Mouse (Mus musculus) hindbrain, embryonic 16.5 days (tissue): ENCODE data around the gene Rpp30. TPM values are rescaled to one million over a fixed set of nuclear protein-coding genes. Genes with fewer than 3 reads are reported as not detected.

Source experiments
- ATAC-seq: fragments of 200-750 bp; cut with Nextera tagmentation; 2 replicates; pipeline ENCODE4 v1.8.0; 2017; ENCODE audit warnings: moderate TSS enrichment, moderate library complexity
- H3K27ac ChIP-seq: fragments of 300-500 bp; sonication (generic); 2 replicates; pipeline ENCODE4 v1.5.1; 2014; ENCODE audit warnings: low read depth, mild to moderate bottlenecking, control low read depth, low read length, moderate library complexity
- H3K27me3 ChIP-seq: fragments of 300-500 bp; sonication (generic); replicated peaks from 2 replicates; pipeline ENCODE4 v1.6.1; 2014; ENCODE audit warnings: low read length; ENCODE audit not compliant: control insufficient read depth, insufficient read depth
- H3K36me3 ChIP-seq: fragments of 300-500 bp; sonication (generic); 2 replicates; pipeline ENCODE4 v1.6.1; 2014; ENCODE audit warnings: mild to moderate bottlenecking, low read length, moderate library complexity, mixed read lengths; ENCODE audit not compliant: control insufficient read depth, insufficient read depth
- H3K4me1 ChIP-seq: fragments of 300-500 bp; sonication (generic); 2 replicates; pipeline ENCODE4 v1.6.1; 2014; ENCODE audit warnings: low read depth, low read length; ENCODE audit not compliant: control insufficient read depth, insufficient read depth
- H3K4me2 ChIP-seq: fragments of 300-500 bp; sonication (generic); 2 replicates; pipeline ENCODE4 v1.6.1; 2014; ENCODE audit warnings: mild to moderate bottlenecking, low read length, control low read depth, moderate library complexity
- H3K4me3 ChIP-seq: fragments of 300-500 bp; sonication (generic); 2 replicates; pipeline ENCODE4 v1.5.1; 2014; ENCODE audit warnings: mild to moderate bottlenecking, low read length, control low read depth, moderate library complexity
- H3K9ac ChIP-seq: fragments of 300-500 bp; sonication (generic); 2 replicates; pipeline ENCODE4 v1.6.1; 2014; ENCODE audit warnings: low read depth, mild to moderate bottlenecking, control low read depth, low read length, moderate library complexity
- H3K9me3 ChIP-seq: fragments of 300-500 bp; sonication (generic); 2 replicates; pipeline ENCODE4 v1.6.1; 2014; ENCODE audit warnings: mild to moderate bottlenecking, low read length, moderate library complexity; ENCODE audit not compliant: control insufficient read depth
- WGBS: fragments of 180-500 bp; shearing (Covaris S2); extraction: QIAGEN DNeasy Blood & Tissue Kit; methylation state at CpG from one replicate; pipeline ENCODE4 v1.1.7; 2014; 5-methylcytosine and 5-hydroxymethylcytosine counted together
- polyA plus RNA-seq: library from polyadenylated mRNA; unstranded; fragments of >200 nt; fragmentation: Nextera tagmentation; extraction: Ambion mirVana; gene quantifications from 2 replicates; pipeline ENCODE4 v1.2.1, GENCODE M21; 2015

Rpp30 gene
- 63.7 and 64.2 TPM in 2 replicates for polyA plus RNA-seq

DNA sequence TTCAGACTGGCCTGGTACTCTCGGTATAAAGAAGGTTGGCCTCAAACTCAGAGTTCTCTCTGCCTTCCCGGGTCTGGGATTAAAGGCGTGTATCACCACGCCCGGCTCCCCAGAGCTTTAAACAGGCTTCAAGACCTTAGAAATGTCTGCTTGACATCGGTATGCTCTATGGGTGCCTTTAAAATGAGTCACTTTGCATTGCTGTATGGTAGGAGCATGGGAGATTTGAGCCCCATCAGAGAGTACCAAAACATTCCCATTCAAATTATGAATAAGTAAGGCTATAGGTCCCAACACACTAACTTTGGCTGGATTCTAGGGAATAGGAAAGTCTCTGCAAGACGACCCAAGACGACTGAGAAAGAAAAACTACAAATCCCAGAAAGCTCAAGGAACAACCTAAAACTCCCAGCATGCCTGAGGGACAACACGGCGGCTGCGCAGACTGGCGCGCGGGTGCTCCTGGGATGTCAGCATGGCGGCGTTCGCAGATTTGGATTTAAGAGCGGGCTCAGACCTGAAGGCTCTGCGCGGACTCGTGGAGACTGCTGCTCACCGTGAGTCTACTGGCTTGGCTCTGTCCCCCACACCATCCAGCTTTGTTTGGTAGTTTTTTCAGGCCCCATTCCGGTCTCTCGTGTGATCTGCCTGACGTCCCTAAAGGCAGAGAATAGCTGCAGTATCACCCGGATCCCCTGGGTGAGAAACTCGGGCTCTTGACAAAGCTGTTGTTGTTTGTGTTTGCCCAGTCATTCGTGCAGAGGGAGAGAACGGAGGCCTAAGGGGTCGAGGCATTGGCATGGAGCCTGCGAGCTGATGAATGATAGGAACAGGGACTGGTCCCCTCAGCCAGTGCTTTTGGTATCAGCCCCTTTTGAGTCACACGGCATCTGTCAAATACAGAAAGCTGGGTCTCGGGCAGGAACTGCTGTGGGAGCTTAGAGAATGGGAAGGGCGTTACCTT is at the start of gene Rpp30:
Gene Rpp30 (plus strand): TSS at position 455 of the 964 bp plus-strand sequence.
- peak; percentile 96 for ATAC-seq
- no peaks in the 10 kb centered on the region for H3K9me3 ChIP-seq
- H3K9ac ChIP-seq = peak within 1 kb of the TSS; percentile 56
- 2% methylated on average over 34 of the region's 34 CpGs for WGBS
- peak within 1 kb of the TSS; percentile 52 for H3K4me3 ChIP-seq
- peaks cover 10% of the 10 kb centered on the region for H3K4me1 ChIP-seq
- peaks cover 7% of the 10 kb centered on the region; the same call in 1 of the 2 replicates for H3K36me3 ChIP-seq
- H3K27ac ChIP-seq = peak within 1 kb of the TSS; percentile 41; the same call in 1 of the 2 replicates
- no peaks in the 10 kb centered on the region for H3K27me3 ChIP-seq
- peak within 1 kb of the TSS; percentile 95 for H3K4me2 ChIP-seq

DNA sequence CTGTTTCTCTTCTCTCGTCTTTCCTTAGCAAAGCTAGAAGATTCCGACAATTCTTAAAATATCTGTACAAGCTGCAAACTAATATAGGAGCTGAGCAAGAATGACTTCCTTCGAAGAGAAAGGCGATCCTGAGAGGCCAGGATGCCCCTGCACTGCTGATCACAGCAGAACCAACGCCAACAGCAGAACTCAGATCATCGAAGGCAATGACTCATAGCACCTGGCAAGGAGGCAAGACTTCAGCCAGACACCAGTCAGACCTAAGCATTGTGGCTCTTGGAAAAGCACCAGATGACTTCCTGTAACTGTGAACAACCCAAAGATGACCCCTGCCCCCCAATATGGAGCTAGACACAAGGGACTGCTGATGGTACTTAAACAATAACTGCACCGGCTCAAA is 37.5 kb upstream of the Rpp30 start:
- Histone ChIP-seq H3K9ac (no peak overlapping the region), H3K36me3 (no peaks in the 10 kb centered on the region), H3K4me3 (no peak overlapping the region), H3K4me2 (no peak overlapping the region), H3K27me3 (no peaks in the 10 kb centered on the region), H3K4me1 (no peaks in the 10 kb centered on the region), H3K9me3 (no peaks in the 10 kb centered on the region), H3K27ac (no peak overlapping the region)
- WGBS = 85% methylated on average over 7 of the region's 7 CpGs
- ATAC-seq = no peak

DNA sequence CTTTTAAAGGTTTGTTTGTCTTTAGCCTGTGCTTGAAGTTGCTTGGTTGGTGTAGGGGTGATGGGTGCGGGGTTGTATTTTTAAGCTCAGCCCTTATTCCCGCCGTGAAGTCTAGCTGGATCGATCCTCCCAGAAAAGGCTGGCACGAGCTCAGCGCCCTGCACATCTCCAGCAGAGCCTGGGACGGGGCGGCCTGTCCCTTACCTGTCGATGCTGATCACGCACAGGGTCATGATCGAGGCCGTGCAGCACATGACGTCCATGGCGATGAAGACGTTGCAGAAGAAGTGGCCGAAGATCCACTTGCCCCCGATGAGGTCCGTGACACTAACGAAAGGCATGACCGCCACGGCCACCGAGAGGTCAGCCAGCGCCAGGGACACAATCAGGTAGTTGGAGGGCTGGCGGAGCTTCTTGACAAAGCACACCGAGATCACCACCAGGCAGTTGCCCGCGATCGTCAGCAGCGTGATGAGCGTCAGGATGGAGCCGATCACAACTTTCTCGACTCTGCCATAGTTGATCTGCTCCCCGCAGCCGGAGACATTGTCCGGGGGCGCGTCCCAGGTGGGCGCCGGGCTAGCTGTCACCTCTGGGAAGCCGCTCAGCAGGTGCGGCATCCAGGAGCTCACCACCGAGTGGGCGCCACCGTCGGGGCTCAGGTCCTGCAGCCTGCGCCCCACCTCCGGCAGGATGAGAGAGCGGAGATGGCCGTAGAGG is 26.9 kb upstream of the Rpp30 start:
- H3K4me3 ChIP-seq = peak overlapping the region; percentile 79
- peak; percentile 73 for ATAC-seq
- peaks cover 6% of the 10 kb centered on the region for H3K4me1 ChIP-seq
- H3K27me3 ChIP-seq = no peaks in the 10 kb centered on the region
- H3K9me3 ChIP-seq = no peaks in the 10 kb centered on the region
- peak overlapping the region; percentile 78 for H3K9ac ChIP-seq
- H3K27ac ChIP-seq = peak overlapping the region; percentile 67
- peak overlapping the region; percentile 89 for H3K4me2 ChIP-seq
- WGBS = 7% methylated on average over 48 of the region's 49 CpGs
- H3K36me3 ChIP-seq = no peaks in the 10 kb centered on the region

GRCm38 (mm10) chr19:36057231-36057811 is 26.2 kb upstream of the Rpp30 start, which contains the start of gene Htr7:
Htr7 (minus strand) TSS chr19:36057507.
- Histone ChIP-seq H3K4me1 (peaks cover 6% of the 10 kb centered on the region), H3K36me3 (no peaks in the 10 kb centered on the region), H3K9ac (peak within 1 kb of the TSS; percentile 78), H3K27me3 (no peaks in the 10 kb centered on the region), H3K4me3 (peak within 1 kb of the TSS; percentile 79), H3K9me3 (no peaks in the 10 kb centered on the region), H3K27ac (peak within 1 kb of the TSS; percentile 67), H3K4me2 (peak within 1 kb of the TSS; percentile 89)
- peak; percentile 96 for ATAC-seq
- WGBS = under 1% methylated on average over 58 of the region's 86 CpGs

GRCm38 (mm10) chr19:36062801-36063529 is 20.6 kb upstream of the Rpp30 start:
- peak; percentile 50 for ATAC-seq
- Histone ChIP-seq H3K9ac (no peak overlapping the region), H3K27ac (no peak overlapping the region), H3K4me1 (no peaks in the 10 kb centered on the region), H3K4me2 (no peak overlapping the region), H3K36me3 (no peaks in the 10 kb centered on the region), H3K4me3 (no peak overlapping the region), H3K9me3 (no peaks in the 10 kb centered on the region), H3K27me3 (no peaks in the 10 kb centered on the region)
- WGBS = 70% methylated on average over 2 of the region's 2 CpGs

DNA sequence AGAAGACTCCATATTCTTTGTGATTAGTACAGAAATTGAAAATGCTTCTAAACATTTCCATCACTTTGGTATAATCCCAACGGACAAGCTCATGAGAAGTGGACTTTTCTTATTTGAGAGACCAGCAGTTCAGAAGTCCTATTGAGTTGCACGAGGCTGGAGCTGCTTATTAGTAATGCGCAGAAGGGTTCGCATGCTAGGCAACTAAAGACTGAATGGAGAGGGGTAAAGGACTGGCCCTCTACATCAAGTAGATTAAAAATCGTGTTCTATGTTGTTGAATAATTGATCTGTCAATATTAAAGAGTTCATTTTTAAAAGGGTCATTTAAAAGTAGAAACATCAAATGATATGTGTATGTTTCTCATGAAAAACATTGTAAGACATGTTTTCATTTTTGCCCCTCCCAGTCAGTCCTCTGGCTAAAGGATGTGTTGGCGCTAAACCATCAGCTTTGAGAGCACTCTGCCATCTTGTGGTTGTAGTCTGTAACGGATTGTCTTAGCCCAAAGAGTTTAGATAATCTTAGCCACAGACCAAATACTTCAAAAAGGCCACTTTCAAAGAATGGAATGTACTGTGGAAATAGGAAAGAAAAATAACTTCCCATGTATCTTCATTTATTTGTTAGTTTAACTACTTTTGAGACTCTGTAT is 782 bp upstream of the Rpp30 start:
- H3K27ac ChIP-seq = no peak overlapping the region
- no peaks in the 10 kb centered on the region for H3K27me3 ChIP-seq
- H3K9me3 ChIP-seq = no peaks in the 10 kb centered on the region
- H3K4me2 ChIP-seq = peak overlapping the region; percentile 80
- no peaks in the 10 kb centered on the region for H3K36me3 ChIP-seq
- peak overlapping the region; percentile 52 for H3K4me3 ChIP-seq
- peak overlapping the region; percentile 47 for H3K9ac ChIP-seq
- ATAC-seq = peak; percentile 81
- 42% methylated on average over 7 of the region's 7 CpGs for WGBS
- peaks cover 10% of the 10 kb centered on the region for H3K4me1 ChIP-seq

- H3K4me1 ChIP-seq = no peaks in the 10 kb centered on the region
- H3K27ac ChIP-seq = no peak overlapping the region
- H3K27me3 ChIP-seq = no peaks in the 10 kb centered on the region
- H3K36me3 ChIP-seq = peaks cover 27% of the 10 kb centered on the region
- H3K4me3 ChIP-seq = no peak overlapping the region
- no peak overlapping the region for H3K9ac ChIP-seq
- no peaks in the 10 kb centered on the region for H3K9me3 ChIP-seq
- WGBS = 51% methylated on average over 5 of the region's 5 CpGs
- ATAC-seq = 0 out of 2 replicates have a peak, but pooled peaks have one; percentile 60
- no peak overlapping the region for H3K4me2 ChIP-seq
Measured at GRCm38 (mm10) chr19:36090781-36091180, 7.3 kb downstream of the Rpp30 start.

- H3K4me3 ChIP-seq = no peak overlapping the region
- no peaks in the 10 kb centered on the region for H3K9me3 ChIP-seq
- H3K27me3 ChIP-seq = no peaks in the 10 kb centered on the region
- H3K9ac ChIP-seq = no peak overlapping the region
- H3K4me2 ChIP-seq = no peak overlapping the region
- H3K4me1 ChIP-seq = no peaks in the 10 kb centered on the region
- no peak overlapping the region for H3K27ac ChIP-seq
- peaks cover 16% of the 10 kb centered on the region for H3K36me3 ChIP-seq
- 97% methylated on average over 3 of the region's 3 CpGs for WGBS
- ATAC-seq = no peak
Measured at GRCm38 (mm10) chr19:36097194-36097593, 13.7 kb downstream of the Rpp30 start.
